Mouse (Mus musculus) testis, adult 2 months (tissue): ENCODE measurements at regions not wholly inside any gene's neighbourhood (a gene's known extent, or its start where the extent isn't known, plus 50 kb on each side); places are given as distances from the start of the nearest gene placed in this dataset.

Source experiments
- CTCF ChIP-seq: fragments of 200-500 bp; IDR thresholded peaks from 2 replicates; pipeline ENCODE4 v1.5.1; 2012; ENCODE audit warnings: low read depth, mild to moderate bottlenecking, inconsistent platforms, low read length, moderate library complexity; ENCODE audit not compliant: control insufficient read depth, insufficient read depth, insufficient replicate concordance
- POLR2A ChIP-seq: fragments of 200-500 bp; IDR thresholded peaks from 2 replicates; pipeline ENCODE4 v1.6.1; 2012; ENCODE audit warnings: low read depth, mild to moderate bottlenecking, inconsistent platforms, low read length, moderate library complexity; ENCODE audit not compliant: control insufficient read depth

DNA sequence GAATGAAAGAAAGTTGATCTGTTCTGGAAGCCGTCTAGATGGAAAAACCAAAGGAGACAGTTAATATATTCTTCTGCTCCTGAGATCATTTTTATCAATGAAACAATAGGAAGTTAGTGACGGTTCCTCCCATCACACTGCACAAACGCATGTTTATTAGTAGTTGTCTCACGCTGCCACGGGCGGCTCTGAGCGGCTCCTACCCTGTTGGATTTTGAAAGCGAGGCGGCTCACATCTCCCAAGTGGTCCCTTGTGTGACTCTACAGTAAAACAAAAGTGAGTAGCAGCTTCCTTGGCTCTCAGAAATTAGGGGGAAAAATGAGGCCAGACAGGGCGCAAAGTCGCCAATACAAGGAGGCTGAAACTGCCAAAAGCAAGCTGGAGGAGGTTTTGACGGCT lies 106.8 kb upstream of the A230072I06Rik start:
- TF ChIP-seq CTCF (no peak), POLR2A (no peak)
